Mouse (Mus musculus) heart, adult 2 months (tissue): ENCODE measurements at regions not wholly inside any gene's neighbourhood (a gene's known extent, or its start where the extent isn't known, plus 50 kb on each side); places are given as distances from the start of the nearest gene placed in this dataset.

ENCODE experiments used
- CTCF ChIP-seq: fragments of 200-600 bp; IDR thresholded peaks from 2 replicates; pipeline ENCODE4 v1.8.1; 2022; ENCODE audit warnings: antibody characterized with exemption, mild to moderate bottlenecking, moderate library complexity
- POLR2A ChIP-seq: fragments of 200-500 bp; IDR thresholded peaks from 2 replicates; pipeline ENCODE4 v1.6.1; 2011; ENCODE audit warnings: mild to moderate bottlenecking, low read depth, low read length, control low read depth; ENCODE audit not compliant: insufficient read depth

GRCm38 (mm10) chr5:51766111-51766510 lies 198.6 kb upstream of the Ppargc1a start:
- TF ChIP-seq POLR2A (no peak), CTCF (no peak)
